Mouse (Mus musculus): ENCODE measurements around the gene Vmn2r21. TPM values are rescaled to one million over a fixed set of nuclear protein-coding genes. Genes with fewer than 3 reads are reported as not detected.
"Not testable (repeated sequence)": the region's sequence is repeated elsewhere in the genome, so short reads cannot be mapped to it uniquely, and the experiment has no call there.

Vmn2r21 gene
- total RNA-seq (2021): not detected in 2 replicates
- long read RNA-seq, experiment 1: 0 reads
- long read RNA-seq, experiment 2: 0 reads

- DNase-seq: not testable (repeated sequence)
These were observed at the start of gene Vmn2r21 for GRCm38 (mm10) chr6:123533306-123533705. Vmn2r21 (minus strand) TSS chr6:123533406.

DNA sequence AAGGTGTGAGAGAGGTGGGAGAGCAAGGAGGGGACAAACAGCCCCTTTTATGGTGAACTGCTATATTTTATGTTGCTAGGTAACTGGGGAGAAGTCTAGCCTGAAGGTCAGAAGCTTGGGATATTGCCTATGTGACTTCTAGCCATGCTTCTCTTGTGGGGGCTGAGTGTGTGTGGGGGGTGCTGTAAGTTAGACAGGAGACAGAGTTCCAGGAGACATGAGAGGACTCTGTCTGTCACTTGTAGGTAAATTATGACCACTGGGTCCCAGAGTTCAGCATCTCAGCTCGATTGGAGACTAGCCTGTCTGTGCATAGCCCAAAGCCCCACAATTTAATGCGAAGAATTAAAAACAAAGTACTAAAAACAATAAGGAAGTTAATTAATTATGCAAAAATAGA lies 41.5 kb upstream of the Vmn2r21 start:
- DNase-seq: not testable (repeated sequence)

DNA sequence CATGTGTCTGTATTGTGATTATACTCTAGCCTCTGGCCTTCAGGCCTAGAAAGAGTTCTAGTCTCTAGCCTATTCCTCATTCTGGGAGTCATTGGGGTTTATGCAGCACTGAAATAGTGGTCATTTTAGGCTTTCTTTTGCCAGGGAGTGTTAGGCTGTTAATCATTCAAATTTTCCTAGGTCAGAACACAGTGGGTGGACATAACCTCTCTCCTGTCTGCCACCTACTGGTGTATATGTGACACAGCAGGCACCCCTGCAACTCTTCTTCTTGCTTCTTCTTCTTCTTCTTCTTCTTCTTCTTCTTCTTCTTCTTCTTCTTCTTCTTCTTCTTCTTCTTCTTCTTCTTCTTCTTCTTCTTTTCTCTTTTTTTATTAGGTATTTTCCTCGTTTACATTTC lies 6.5 kb upstream of the Vmn2r21 start:
- DNase-seq: not testable (repeated sequence)

- DNase-seq: not testable (repeated sequence)
These were observed 10.8 kb downstream of the Vmn2r21 start for GRCm38 (mm10) chr6:123522263-123523011.

- not testable (repeated sequence) for DNase-seq
These were observed 60.2 kb downstream of the Vmn2r21 start for GRCm38 (mm10) chr6:123473045-123473444.

GRCm38 (mm10) chr6:123472458-123472987 lies 60.7 kb downstream of the Vmn2r21 start:
- not testable (repeated sequence) for DNase-seq

GRCm38 (mm10) chr6:123468651-123469050 lies 64.6 kb downstream of the Vmn2r21 start:
- DNase-seq: not testable (repeated sequence)

Other genes starting within 250 kb of the Vmn2r21 start
- 0.15 and 0.60 TPM in 2 replicates for gene Clec4e, start 243.5 kb downstream of the Vmn2r21 start, total RNA-seq (2021)
- gene Vmn2r19, start 225.1 kb downstream of the Vmn2r21 start, total RNA-seq (2021): not detected in 2 replicates
- gene Vmn2r20, start 115.3 kb downstream of the Vmn2r21 start, total RNA-seq (2021): not detected in 2 replicates
- not detected in 2 replicates for gene Vmn2r22, start 117.3 kb upstream of the Vmn2r21 start, total RNA-seq (2021)
- gene Vmn2r23, start 169.3 kb upstream of the Vmn2r21 start, total RNA-seq (2021): not detected in 2 replicates
- not detected in 2 replicates for gene Vmn2r24, start 245.5 kb upstream of the Vmn2r21 start, total RNA-seq (2021)